ENCODE assay signal across 30 mouse cellular contexts in the genomic region with DNA sequence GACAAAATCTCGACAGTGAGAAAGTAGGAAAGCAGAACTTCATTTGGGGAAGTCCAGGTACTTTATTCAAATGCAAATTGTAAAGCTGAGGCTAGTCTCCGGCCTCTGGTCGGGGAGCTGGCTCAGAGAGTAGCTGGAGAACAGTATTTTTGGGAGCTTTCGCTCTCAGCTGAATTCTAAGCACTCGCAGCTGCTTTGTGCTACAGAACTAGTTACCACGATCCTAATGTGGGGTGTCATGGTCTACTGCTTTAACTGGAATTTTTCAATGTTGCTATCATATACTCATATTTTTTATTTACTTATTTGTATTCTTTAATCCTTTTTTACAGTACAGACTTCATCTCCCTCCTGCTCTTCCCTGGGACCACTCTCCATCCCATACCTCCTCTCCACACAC.
"Had no signal": no experiment of that assay in that cellular context is flagged by ENCODE, and none has a peak within 500 bp of the region (broad histone marks: within the 10 kb centered on the region; RNA-seq: fewer than 3 reads in every experiment).

No protein-coding gene starts in this region.

- H3K9ac ChIP-seq: heart, embryonic 12.5 days; heart, embryonic 13.5 days; heart, embryonic 15.5 days; hindbrain, embryonic 12.5 days; hindbrain, embryonic 13.5 days; hindbrain, embryonic 14.5 days; hindbrain, embryonic 15.5 days; intestine, embryonic 15.5 days; kidney, embryonic 15.5 days had no signal

- H3K9me3 ChIP-seq: heart, embryonic 12.5 days; heart, embryonic 13.5 days; heart, embryonic 15.5 days; hindbrain, embryonic 10.5 days; hindbrain, embryonic 12.5 days; hindbrain, embryonic 13.5 days; hindbrain, embryonic 15.5 days; intestine, embryonic 15.5 days; kidney, embryonic 15.5 days had no signal

- H3K4me3 ChIP-seq: heart, embryonic 12.5 days; heart, embryonic 13.5 days; heart, embryonic 15.5 days; hindbrain, embryonic 10.5 days; hindbrain, embryonic 12.5 days; hindbrain, embryonic 13.5 days; hindbrain, embryonic 15.5 days; intestine, embryonic 15.5 days; kidney, embryonic 15.5 days; layer of hippocampus, adult 2 months; left cerebral cortex, adult 2 months had no signal

- H3K4me2 ChIP-seq: heart, embryonic 12.5 days; heart, embryonic 13.5 days; heart, embryonic 15.5 days; hindbrain, embryonic 12.5 days; hindbrain, embryonic 13.5 days; hindbrain, embryonic 14.5 days; hindbrain, embryonic 15.5 days; intestine, embryonic 15.5 days; kidney, embryonic 15.5 days had no signal

- H3K27ac ChIP-seq: heart, embryonic 13.5 days; heart, embryonic 15.5 days; hindbrain, embryonic 10.5 days; hindbrain, embryonic 12.5 days; hindbrain, embryonic 13.5 days; hindbrain, embryonic 14.5 days; hindbrain, embryonic 15.5 days; hindbrain, postnatal 0 days; intestine, embryonic 15.5 days; kidney, embryonic 15.5 days; kidney, postnatal 0 days; layer of hippocampus, adult 2 months; left cerebral cortex, adult 2 months had no signal

- H3K36me3 ChIP-seq: heart, embryonic 12.5 days; heart, embryonic 13.5 days; heart, embryonic 15.5 days; hindbrain, embryonic 10.5 days; hindbrain, embryonic 12.5 days; hindbrain, embryonic 13.5 days; hindbrain, embryonic 15.5 days; intestine, embryonic 15.5 days; kidney, embryonic 15.5 days had no signal

- DNase-seq: heart, postnatal 10 days; heart, postnatal 14 days; heart, postnatal 36 days; heart, postnatal 4 days; kidney, adult 11 months; kidney, adult 18-20 months; kidney, adult 2 months; kidney, adult 8-10 months; kidney, adult 9 months; kidney, postnatal 10 days; kidney, postnatal 14 days; kidney, postnatal 25 days; kidney, postnatal 36 days; kidney, postnatal 4 days; layer of hippocampus, adult 9-11 months; layer of hippocampus, postnatal 36 days had no signal

- H3K4me1 ChIP-seq: heart, embryonic 12.5 days; heart, embryonic 13.5 days; heart, embryonic 15.5 days; hindbrain, embryonic 10.5 days; hindbrain, embryonic 12.5 days; hindbrain, embryonic 13.5 days; hindbrain, embryonic 15.5 days; intestine, embryonic 15.5 days; kidney, embryonic 15.5 days had no signal

- H3K27me3 ChIP-seq: heart, embryonic 12.5 days; heart, embryonic 13.5 days; heart, embryonic 15.5 days; hindbrain, embryonic 12.5 days; hindbrain, embryonic 13.5 days; hindbrain, embryonic 15.5 days; intestine, embryonic 15.5 days; kidney, embryonic 15.5 days had no signal
